Mouse (Mus musculus) stomach, embryonic 14.5 days (tissue): ENCODE results near the gene Anapc7. TPM values are rescaled to one million over a fixed set of nuclear protein-coding genes. Genes with fewer than 3 reads are reported as not detected.

ENCODE experiments used
- ATAC-seq: fragments of 200-750 bp; cut with Nextera tagmentation; 2 replicates; pipeline ENCODE4 v1.8.0; 2017; ENCODE audit warnings: low read depth, moderate TSS enrichment; ENCODE audit not compliant: insufficient number of reproducible peaks, insufficient read depth, low FRiP score
- H3K27ac ChIP-seq: fragments of 300-500 bp; sonication (generic); 2 replicates; pipeline ENCODE4 v1.5.1; 2014; ENCODE audit warnings: mild to moderate bottlenecking, low read length, moderate library complexity, mixed read lengths
- H3K27me3 ChIP-seq: fragments of 300-500 bp; sonication (generic); 2 replicates; pipeline ENCODE4 v1.6.1; 2014; ENCODE audit warnings: low read length, control low read depth, mixed read lengths; ENCODE audit not compliant: control insufficient read depth, insufficient read depth
- H3K36me3 ChIP-seq: fragments of 300-500 bp; sonication (generic); 2 replicates; pipeline ENCODE4 v1.6.1; 2014; ENCODE audit warnings: mild to moderate bottlenecking, control low read depth, low read length, moderate library complexity, mixed read lengths; ENCODE audit not compliant: control insufficient read depth, insufficient read depth
- H3K4me1 ChIP-seq: fragments of 300-500 bp; sonication (generic); 2 replicates; pipeline ENCODE4 v1.6.1; 2014; ENCODE audit warnings: low read length, control low read depth, mixed read lengths; ENCODE audit not compliant: control insufficient read depth, insufficient read depth
- H3K4me2 ChIP-seq: fragments of 300-500 bp; sonication (generic); replicated peaks from 2 replicates; pipeline ENCODE4 v1.6.1; 2014; ENCODE audit warnings: low read depth, low read length, control low read depth
- H3K4me3 ChIP-seq: fragments of 300-500 bp; sonication (generic); 2 replicates; pipeline ENCODE4 v1.5.1; 2014; ENCODE audit warnings: low read depth, low read length, control low read depth
- H3K9ac ChIP-seq: fragments of 300-500 bp; sonication (generic); replicated peaks from 2 replicates; pipeline ENCODE4 v1.6.1; 2014; ENCODE audit warnings: low read depth, mild to moderate bottlenecking, control low read depth, low read length, moderate library complexity, mixed read lengths
- H3K9me3 ChIP-seq: fragments of 300-500 bp; sonication (generic); 2 replicates; pipeline ENCODE4 v1.6.1; 2016; ENCODE audit warnings: low read depth, low read length, control low read depth; ENCODE audit not compliant: control insufficient read depth
- WGBS: fragments of 180-500 bp; shearing (Covaris S2); extraction: QIAGEN DNeasy Blood & Tissue Kit; methylation state at CpG from one replicate; pipeline ENCODE4 v1.1.7; 2014; 5-methylcytosine and 5-hydroxymethylcytosine counted together
- polyA plus RNA-seq: library from polyadenylated mRNA; unstranded; fragments of >200 nt; fragmentation: Nextera tagmentation; extraction: Ambion mirVana; gene quantifications from 2 replicates; pipeline ENCODE4 v1.2.1, GENCODE M21; 2014

Anapc7 gene
- polyA plus RNA-seq = 23.3 and 29.4 TPM in 2 replicates

DNA sequence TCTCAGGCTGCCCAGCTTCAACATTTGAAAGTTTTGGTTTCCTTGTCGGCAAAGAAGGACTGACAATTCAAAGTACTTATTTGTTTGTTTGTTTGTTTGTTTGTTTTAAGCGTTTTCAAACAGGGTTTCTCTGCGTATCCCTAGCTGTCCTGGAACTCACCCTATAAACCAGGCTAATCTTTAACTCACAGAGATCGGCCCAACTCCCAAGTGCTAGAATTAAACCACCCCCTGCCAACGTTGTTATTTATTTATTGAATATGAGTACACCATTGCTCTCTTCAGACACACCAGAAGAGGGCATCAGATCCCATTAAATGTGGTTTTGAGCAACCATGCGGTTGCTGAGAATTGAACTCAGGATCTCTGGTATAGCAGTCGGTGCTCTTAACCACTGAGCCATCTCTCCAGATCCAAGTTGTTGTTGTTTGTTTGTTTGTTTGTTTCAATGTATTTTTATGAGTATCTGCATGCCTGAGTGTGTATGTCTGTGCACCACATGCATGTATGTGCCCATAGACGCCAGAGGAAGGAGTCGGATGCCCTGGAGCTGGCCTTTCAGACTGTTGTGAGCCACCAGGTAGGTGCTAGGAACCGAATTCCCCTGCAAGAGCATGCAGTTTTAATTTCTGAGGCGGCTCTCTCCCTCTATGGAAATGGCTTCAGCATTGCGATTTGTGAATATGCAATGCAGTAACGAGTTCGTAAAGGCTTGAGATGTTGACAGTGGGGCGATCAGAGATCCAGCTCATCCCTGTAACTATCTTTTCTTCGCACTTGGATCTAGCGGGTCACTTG lies at the start of gene Anapc7:
Gene Anapc7 (plus strand): TSS at position 423 of the 798 bp plus-strand sequence.
- H3K4me3 ChIP-seq = peak within 1 kb of the TSS; percentile 97
- no peaks in the 10 kb centered on the region; the same call in 1 of the 2 replicates for H3K36me3 ChIP-seq
- WGBS = 19% methylated on average over 17 of the region's 17 CpGs
- peak within 1 kb of the TSS; percentile 75 for H3K27ac ChIP-seq
- H3K27me3 ChIP-seq = no peaks in the 10 kb centered on the region
- peak within 1 kb of the TSS; percentile 91 for H3K4me2 ChIP-seq
- no peaks in the 10 kb centered on the region for H3K9me3 ChIP-seq
- peaks cover 11% of the 10 kb centered on the region; the same call in 1 of the 2 replicates for H3K4me1 ChIP-seq
- no peak for ATAC-seq
- peak within 1 kb of the TSS; percentile 93 for H3K9ac ChIP-seq

DNA sequence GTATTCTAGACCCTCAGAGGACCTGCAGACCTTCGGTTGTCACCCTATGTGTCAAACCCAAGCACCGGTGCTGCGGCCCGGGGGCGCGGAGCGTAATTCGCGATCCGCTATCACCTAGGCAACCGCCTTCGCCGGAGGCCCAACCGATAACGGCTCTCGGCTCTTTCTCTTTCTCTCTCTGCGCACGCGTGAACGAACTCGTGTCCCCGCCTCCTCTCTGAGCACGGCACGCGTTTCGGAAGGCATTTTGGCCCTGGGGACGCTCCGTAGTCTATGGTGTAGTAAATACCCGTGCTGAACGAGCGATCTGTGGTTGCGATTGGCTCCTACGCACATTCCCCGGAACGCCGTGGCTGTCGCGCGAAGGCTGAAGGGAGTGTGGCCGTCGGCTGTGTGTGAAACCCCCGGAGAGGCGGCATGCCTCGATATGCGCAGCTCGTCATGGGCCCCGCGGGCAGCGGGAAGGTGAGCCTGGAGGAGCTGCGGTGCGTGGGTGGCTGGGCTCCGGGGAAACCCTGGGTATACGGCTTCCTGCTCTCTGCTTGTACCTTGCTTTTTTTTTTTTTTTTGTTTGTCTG lies 49.2 kb upstream of the Anapc7 start, which contains the start of gene Fam216a:
Gene Fam216a (minus strand): TSS at position 173 of the 578 bp plus-strand sequence.
- Histone ChIP-seq H3K4me3 (peak within 1 kb of the TSS; percentile 81), H3K36me3 (peaks cover 20% of the 10 kb centered on the region; the same call in 1 of the 2 replicates), H3K4me2 (peak within 1 kb of the TSS; percentile 52), H3K9ac (peak within 1 kb of the TSS; percentile 71), H3K4me1 (peaks cover 11% of the 10 kb centered on the region; the same call in 1 of the 2 replicates), H3K27ac (peak within 1 kb of the TSS; percentile 93), H3K27me3 (no peaks in the 10 kb centered on the region), H3K9me3 (no peaks in the 10 kb centered on the region)
- 0% methylated on average over 53 of the region's 53 CpGs for WGBS
- peak; percentile 94 for ATAC-seq

DNA sequence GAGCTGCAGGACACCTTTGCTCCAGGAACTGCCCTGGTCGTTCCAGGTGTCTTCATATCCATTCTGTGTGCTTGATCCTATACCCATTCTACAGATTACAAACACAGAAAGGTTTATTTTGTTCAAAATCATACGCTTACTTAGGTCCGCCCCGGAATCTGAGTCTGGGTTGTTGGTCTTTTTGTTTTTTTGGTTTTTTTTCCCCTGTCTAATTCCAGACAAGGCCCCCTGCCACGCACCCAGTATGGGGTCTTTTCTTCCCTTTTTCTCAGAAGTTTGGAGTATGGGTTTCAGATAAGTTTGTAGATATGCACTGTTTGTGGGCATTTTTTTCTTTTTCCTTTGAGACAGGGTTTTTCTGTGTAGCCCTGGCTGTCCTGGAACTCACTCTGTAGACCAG lies 48.6 kb upstream of the Anapc7 start:
- ATAC-seq = no peak
- H3K4me2 ChIP-seq = peak overlapping the region; percentile 52
- peaks cover 16% of the 10 kb centered on the region; the same call in 1 of the 2 replicates for H3K36me3 ChIP-seq
- WGBS = 9% methylated on average over 5 of the region's 5 CpGs
- H3K4me3 ChIP-seq = peak overlapping the region; percentile 81
- H3K4me1 ChIP-seq = peaks cover 11% of the 10 kb centered on the region; the same call in 1 of the 2 replicates
- H3K9me3 ChIP-seq = no peaks in the 10 kb centered on the region
- H3K27me3 ChIP-seq = no peaks in the 10 kb centered on the region
- H3K27ac ChIP-seq = peak overlapping the region; percentile 85
- H3K9ac ChIP-seq = peak overlapping the region; percentile 71

DNA sequence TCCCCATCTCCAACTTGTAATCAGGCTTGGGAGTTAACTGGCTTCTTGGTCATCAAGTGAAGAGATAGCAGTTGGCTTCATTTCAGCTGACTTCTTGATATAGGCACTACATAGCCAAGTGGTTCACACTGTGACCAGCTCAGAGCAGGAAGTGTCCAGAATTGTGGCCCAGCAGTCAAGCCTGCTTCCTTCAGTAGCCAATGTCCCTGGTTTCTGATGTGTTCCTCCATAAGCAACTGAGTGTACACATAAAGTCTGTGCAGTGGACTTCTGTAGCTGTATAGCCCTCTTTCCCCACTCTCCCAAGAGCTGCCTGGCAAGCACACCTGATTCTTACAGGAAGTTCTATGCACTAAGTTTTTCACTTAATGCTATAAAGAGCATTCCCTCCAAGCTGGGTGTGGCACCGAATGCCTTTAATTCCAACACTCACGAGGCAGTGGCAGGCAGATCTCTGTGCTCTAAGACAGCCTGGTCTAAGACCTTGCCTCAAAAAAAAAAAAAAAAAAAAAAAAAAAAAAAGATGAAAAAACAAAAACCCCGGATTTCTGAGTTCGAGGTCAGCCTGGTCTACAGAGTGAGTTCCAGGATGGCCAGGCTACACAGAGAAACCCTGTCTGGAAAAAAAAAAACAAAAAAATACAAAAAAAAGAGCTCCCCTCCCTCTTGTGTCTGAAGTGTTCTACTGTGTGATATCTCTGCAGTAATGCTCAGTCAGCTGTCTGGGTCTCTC lies 44.2 kb upstream of the Anapc7 start:
- 88% methylated on average over 4 of the region's 4 CpGs for WGBS
- Histone ChIP-seq H3K4me2 (no peak overlapping the region), H3K9ac (no peak overlapping the region), H3K27ac (no peak overlapping the region), H3K4me1 (peaks cover 6% of the 10 kb centered on the region; the same call in 1 of the 2 replicates), H3K4me3 (no peak overlapping the region), H3K36me3 (peaks cover 31% of the 10 kb centered on the region), H3K9me3 (no peaks in the 10 kb centered on the region), H3K27me3 (no peaks in the 10 kb centered on the region)
- no peak for ATAC-seq

DNA sequence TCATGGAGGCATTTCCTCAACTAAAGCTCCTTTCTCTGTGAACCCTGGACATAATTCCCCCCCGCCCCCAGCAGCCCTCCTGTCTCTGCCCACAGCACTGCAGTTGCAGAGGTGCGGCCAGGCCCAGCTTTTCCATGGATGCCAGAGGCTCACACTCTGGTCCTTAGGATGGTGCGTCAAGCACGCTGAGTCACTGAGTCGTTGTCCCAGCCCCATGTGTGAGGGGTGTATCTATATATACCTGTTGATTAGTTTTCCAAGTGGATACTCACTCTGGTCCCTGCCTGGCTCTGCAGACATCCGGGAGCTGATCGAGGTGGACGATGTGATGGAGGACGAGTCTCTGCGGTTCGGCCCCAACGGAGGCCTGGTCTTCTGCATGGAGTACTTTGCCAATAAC lies 43.3 kb upstream of the Anapc7 start:
- H3K27ac ChIP-seq = no peak overlapping the region
- H3K27me3 ChIP-seq = no peaks in the 10 kb centered on the region
- H3K4me3 ChIP-seq = no peak overlapping the region
- H3K4me1 ChIP-seq = peaks cover 3% of the 10 kb centered on the region; the same call in 1 of the 2 replicates
- WGBS = 95% methylated on average over 12 of the region's 12 CpGs
- ATAC-seq = no peak
- no peak overlapping the region for H3K9ac ChIP-seq
- no peak overlapping the region for H3K4me2 ChIP-seq
- peaks cover 35% of the 10 kb centered on the region for H3K36me3 ChIP-seq
- H3K9me3 ChIP-seq = no peaks in the 10 kb centered on the region

DNA sequence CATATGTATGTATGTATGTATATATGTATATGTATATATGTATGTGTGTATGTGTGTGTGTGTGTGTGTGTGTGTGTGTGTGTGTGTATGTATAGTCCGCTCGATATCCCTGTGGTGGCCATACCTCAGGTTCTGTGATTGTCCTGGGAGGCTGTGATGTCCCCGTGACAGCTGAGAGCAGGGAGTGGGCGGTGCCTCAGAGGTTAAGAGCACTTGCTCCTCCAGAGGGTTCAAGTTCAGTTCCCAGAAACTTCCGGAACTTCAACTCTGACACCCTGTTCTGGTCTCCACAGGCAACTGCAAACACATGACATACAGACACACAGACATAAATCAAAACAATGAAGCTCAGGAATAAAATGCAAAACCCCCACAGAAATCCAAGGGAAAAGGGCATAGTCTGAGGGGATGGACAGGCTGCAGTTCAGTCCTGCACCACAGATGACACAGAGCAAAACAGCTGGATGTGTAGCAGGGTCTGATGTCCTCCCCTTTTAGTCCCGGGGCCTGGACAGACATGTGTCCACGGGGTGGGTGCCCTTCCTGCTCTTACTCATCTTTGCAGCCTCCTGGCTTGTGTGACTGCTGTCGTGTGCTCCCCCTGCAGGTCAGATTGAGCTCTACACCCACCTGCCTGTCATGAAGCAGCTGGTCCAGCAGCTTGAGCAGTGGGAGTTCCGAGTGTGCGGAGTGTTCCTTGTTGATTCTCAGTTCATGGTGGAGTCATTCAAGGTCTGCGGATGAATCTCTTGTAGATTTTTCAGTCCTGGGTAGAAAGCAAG lies 41.9 kb upstream of the Anapc7 start:
- Histone ChIP-seq H3K4me1 (no peaks in the 10 kb centered on the region), H3K27me3 (no peaks in the 10 kb centered on the region), H3K4me3 (no peak overlapping the region), H3K9ac (no peak overlapping the region), H3K9me3 (no peaks in the 10 kb centered on the region), H3K4me2 (no peak overlapping the region), H3K36me3 (peaks cover 34% of the 10 kb centered on the region), H3K27ac (no peak overlapping the region)
- ATAC-seq = peak; percentile 61; the same call in 1 of the 2 replicates
- 54% methylated on average over 11 of the region's 11 CpGs for WGBS

DNA sequence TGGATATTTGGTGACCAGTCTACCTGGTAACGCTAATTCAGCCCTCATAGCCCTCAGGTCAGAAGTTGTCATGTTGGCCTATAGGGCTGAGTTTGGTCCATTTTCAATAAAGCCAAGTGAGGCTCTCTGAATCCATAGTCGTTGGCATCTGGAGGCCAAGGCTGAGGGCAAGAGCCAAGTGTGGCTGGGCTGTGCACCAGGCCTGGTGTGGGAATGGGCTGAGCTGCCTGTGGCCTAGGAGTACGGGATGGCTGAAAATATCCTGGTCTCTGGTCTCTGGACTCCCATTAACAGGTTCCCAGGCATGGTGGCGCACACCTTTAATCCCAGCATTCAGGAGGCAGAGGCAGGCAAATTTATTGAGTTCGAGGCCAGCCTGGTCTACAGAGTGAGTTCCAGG lies 31.5 kb upstream of the Anapc7 start:
- WGBS = 86% methylated on average over 5 of the region's 5 CpGs
- no peak overlapping the region for H3K9ac ChIP-seq
- no peak overlapping the region for H3K4me3 ChIP-seq
- H3K9me3 ChIP-seq = no peaks in the 10 kb centered on the region
- no peak for ATAC-seq
- no peaks in the 10 kb centered on the region for H3K27me3 ChIP-seq
- no peak overlapping the region for H3K27ac ChIP-seq
- H3K36me3 ChIP-seq = no peaks in the 10 kb centered on the region
- peaks cover 7% of the 10 kb centered on the region; the same call in 1 of the 2 replicates for H3K4me1 ChIP-seq
- no peak overlapping the region for H3K4me2 ChIP-seq
